Mouse (Mus musculus) induced T-regulatory cell, adult 2 months (primary cell): ENCODE measurements around the gene Znrd1.
A peak's percentile ranks its signal among the peaks of the same experiment; 100 is the strongest.

Experiments used
- DNase-seq: peaks from one replicate; pipeline ENCODE4 v3.0.0-alpha.2; 2012; ENCODE audit warnings: low read depth

Znrd1 gene

GRCm38 (mm10) chr17:36923491-36923890 is 34.9 kb downstream of the Znrd1 start:
- DNase-seq: no peak

GRCm38 (mm10) chr17:36922715-36923114 is 35.6 kb downstream of the Znrd1 start:
- DNase-seq: no peak

- no peak for DNase-seq
These were observed 38.1 kb downstream of the Znrd1 start for GRCm38 (mm10) chr17:36920239-36920638.

- DNase-seq: peak; percentile 82
These were observed 43.3 kb downstream of the Znrd1 start for GRCm38 (mm10) chr17:36915076-36915475.

- peak; percentile 88 for DNase-seq
These were observed 44.3 kb downstream of the Znrd1 start for GRCm38 (mm10) chr17:36914108-36914507.

GRCm38 (mm10) chr17:36912031-36912430 is 46.3 kb downstream of the Znrd1 start:
- no peak for DNase-seq

GRCm38 (mm10) chr17:36909802-36910201 is 48.6 kb downstream of the Znrd1 start:
- no peak for DNase-seq

GRCm38 (mm10) chr17:36908235-36908634 is 50.1 kb downstream of the Znrd1 start:
- no peak for DNase-seq
